Mouse (Mus musculus) skeletal muscle tissue, adult 2 months (tissue): ENCODE measurements around the gene Ptk6.

Experiments
- DNase-seq: peaks from one replicate; pipeline ENCODE4 v3.0.0-alpha.2; 2012; ENCODE audit warnings: low read depth, low spot score

Gene Ptk6

DNA sequence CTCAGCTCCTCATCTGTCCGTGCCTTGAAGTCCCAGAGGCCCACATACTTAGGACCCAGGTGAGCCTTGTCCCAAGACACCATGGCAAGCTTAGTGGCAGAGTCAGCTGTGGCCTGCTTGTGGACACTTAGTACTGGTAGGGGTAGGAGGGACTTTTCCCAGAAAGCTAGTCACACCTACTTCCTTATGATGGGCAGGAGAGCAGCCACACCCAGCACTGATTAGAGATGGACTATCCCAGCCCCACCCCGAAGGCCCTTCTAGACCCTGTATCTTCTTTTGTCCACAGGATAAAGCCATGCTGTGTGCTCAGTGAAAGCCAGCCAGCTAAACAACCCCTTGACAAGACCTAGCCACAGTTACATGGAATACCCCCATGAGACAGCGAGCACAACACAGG lies at the start of gene Ptk6:
Gene Ptk6, minus strand, starts transcription at position 368 of the 400 bp plus-strand sequence.
- DNase-seq, result no peak

DNA sequence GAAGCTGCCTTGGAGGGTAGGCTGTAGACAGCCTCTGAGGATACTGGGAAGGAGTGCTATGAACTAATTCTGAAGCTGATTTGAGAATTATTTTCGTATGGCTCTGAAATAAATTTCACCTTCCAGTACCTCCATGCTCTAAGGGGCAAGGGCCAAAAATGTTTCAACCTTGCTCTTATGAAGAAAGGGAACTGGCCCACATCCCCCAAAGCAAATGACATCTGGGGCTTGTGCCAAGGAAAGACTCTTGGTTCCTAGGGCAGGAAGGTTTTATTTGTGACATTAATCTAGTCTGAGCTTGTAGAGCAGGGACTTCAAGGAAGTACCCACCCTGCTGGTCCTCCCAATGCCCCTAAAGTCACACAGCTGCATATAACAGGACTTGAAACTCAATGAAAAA lies 49.3 kb upstream of the Ptk6 start:
- no peak for DNase-seq

DNA sequence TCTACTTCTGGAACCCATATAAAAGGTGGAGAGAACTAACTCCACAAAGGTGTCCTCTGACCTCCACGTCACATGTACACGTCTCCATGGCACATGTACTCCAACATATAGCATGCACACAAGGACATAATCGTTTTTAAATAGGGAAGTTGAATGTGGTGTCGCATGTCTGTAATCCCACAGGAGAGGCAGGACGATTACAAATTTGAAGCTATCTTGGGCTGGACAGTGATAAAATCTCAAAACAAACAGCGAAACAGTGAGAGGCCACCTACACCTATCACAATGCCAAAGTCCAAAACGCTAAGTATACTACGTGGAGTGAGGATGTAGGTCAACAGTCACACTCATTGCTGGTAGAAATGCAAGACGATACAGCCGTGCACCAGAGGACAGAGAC lies 46.6 kb upstream of the Ptk6 start:
- no peak for DNase-seq

GRCm38 (mm10) chr2:181245031-181245430 lies 42.4 kb upstream of the Ptk6 start:
- no peak for DNase-seq

- DNase-seq, result peak; percentile 40
These were observed 41.3 kb upstream of the Ptk6 start for GRCm38 (mm10) chr2:181243706-181244394.

DNA sequence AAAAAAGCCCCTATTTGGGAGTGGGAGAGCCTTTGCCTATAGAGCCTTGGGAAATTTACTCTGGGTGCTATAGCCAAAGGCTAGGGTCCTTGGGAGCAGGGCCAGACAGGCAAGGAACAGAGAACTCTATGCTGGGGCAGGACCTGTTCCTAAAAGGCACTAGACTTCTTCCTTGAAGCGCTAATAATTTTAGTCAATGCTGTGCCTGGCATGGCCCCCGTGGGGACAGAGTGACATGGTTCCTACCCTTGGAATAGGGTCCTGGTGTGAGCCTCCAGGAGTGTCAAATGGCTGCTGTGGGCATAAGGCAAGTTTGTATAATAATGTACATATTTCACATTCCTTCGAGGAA lies 39.7 kb upstream of the Ptk6 start:
- DNase-seq, result no peak

GRCm38 (mm10) chr2:181241602-181242313 lies 39.2 kb upstream of the Ptk6 start, which contains the start of gene Helz2:
Gene Helz2 (minus strand): TSS chr2:181242027.
- DNase-seq, result peak; percentile 54

- no peak for DNase-seq
These were observed 38.3 kb upstream of the Ptk6 start for GRCm38 (mm10) chr2:181240806-181241440.

- DNase-seq, result no peak
These were observed 36.7 kb upstream of the Ptk6 start for GRCm38 (mm10) chr2:181239261-181239660.

DNA sequence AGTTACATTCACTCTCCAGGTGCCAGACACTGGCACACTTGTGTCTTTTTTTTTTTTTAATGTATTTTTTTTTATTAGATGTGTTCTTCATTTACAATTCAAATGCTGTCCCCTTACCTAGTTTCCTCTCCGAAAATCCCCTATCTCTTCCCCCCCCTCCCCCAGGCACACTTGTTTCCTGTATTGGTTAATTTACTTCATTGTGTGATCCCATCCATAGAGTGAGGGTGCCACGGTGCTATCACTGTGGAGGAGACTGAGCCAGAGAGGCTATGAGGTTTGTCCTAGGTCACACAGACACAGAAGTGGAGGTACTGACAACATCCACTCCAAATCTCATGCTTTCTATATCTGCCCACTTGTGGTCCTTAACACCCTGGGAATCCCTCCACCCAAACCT lies 36.3 kb upstream of the Ptk6 start:
- DNase-seq, result no peak

DNA sequence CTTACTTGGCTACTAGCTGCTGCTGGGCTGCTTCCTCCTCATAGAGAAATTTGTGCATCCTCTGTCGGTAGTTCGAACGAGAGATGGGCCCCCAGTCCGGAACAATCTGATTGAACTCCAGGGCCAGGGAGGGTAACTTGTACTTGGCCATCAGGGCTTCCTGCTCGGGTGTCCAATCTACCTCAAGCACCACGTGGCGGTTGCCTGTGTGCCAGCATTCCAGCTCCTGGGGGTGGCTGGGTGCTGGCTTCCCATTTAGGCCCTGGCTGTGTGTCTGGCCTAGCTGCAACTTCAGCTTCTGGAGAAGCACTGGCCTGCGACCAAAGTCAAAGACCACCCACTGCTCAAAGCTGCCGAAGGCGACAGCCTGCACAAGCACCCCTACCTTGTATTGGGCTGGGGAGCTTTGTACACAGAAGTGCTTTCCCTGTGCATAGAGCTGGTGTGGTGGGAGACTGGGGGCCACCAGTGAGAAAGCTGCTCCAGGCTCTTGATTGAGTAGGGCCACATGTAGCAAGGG lies 35.6 kb upstream of the Ptk6 start:
- no peak for DNase-seq

DNA sequence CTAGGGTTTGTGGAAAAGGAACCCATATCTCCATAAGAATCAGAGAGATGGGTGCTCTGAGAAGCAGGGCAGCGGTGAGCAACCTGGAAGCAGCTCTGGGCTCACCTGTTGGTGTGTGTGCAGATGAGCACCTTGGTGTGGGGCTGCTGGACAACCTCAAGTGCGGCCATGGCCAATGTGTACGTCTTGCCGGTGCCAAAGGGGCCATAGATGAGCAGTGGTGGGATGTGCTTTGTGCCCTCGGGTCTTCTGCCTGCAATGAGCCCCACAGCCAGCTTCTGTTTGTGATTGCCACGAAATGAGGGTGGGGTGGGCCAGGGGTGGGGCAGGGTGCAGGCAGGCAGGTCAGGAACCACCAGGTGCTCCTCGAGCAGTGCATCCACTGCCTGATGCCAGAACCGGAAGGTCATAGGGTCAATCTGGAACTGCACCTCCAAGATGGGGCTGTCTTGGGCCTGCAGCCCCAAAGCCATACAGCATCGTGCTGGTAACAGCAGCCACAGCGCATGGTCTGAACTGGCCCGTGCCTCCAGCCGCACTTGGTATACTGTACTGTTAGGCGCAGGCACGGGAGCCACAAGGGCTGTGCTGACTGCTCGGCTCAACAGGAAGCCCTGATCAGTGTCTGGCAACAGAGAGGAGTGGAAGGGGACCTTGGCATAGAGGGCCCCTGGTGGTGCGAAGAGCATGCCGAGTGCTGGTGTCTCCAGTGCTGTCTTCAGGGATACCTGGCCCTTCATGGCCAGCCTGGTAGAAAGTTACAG lies 34.8 kb upstream of the Ptk6 start:
- no peak for DNase-seq

- no peak for DNase-seq
These were observed 33.3 kb upstream of the Ptk6 start for GRCm38 (mm10) chr2:181235681-181236566.

DNA sequence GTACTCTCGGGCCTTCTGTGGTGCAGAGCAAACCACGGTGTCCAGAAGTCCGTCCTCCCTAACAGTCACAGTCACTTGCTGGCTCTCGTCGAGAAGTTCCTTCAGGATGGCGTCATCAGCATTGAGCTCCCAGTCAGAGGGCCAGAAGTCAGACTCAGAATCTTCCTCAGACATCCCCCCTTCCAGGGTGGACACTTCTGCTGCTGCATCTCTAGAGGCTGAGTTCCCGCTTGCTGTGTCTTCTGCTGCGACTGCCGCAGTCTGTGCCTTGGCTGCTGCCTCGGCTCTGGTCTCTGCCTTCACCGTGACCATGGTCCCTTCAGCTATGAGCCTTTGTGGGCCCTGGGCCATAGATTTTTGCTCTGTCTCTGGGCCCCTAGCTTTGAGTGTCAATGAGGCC lies 32.1 kb upstream of the Ptk6 start:
- DNase-seq, result no peak

DNA sequence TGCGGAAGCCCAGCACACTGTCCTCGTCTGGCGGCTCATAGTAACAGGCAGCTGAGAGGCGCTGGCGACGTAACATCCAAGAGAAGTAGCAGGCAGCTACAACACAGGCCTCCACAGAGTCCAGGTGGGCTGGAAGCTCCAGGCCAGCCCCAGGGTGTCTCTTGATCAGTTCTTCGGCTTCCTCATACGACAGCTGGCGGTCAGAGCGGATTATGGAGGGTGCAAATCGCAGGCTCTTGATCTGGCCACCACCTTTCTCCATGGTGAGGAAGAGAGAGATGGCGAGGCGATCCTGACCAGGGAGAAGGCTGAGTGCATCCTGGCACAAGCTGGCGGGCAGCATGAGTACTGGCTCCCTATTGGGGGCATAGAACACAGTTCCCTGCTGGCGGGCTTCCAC lies 30.9 kb upstream of the Ptk6 start:
- DNase-seq, result no peak

- DNase-seq, result no peak
These were observed 28.6 kb upstream of the Ptk6 start for GRCm38 (mm10) chr2:181231171-181231570.

DNA sequence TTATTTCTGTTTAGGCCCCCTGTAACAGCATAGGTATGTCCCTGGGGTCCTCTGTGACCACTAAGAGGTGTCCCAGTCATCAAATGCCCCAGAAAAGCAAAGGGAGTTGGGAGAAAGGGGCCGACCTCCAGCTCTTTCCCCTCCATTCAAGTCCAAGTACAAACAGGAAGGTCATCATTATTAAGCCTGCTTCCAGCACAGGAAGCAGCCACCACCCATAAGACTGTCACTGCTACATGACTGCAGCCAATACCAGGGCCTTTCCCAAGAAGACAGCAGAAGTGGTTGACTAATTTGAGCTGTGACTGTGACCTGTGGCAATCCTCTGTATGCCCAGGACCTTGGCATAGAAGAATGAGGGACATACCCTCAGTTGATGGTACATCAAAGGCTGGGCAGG lies 25.7 kb upstream of the Ptk6 start:
- no peak for DNase-seq

DNA sequence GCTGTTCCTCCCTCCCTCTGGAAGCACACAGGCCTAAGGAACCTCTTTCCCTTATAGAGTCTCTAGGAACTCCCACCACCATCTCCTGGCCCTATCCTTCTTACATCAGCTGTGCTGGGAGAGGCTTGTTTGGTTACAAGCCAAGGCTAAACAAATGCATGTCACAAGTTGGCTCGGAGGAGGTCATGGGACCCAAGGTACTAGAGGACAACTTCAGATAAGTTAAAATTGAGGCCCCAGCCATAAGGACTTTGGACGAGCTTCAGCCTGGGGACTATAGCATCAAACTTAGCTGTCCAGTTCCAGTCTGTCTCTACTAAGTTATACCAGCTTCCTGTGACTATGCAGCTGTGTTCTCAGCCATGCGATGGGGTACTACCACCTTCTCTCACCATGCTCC lies 24.5 kb upstream of the Ptk6 start:
- DNase-seq, result no peak

DNA sequence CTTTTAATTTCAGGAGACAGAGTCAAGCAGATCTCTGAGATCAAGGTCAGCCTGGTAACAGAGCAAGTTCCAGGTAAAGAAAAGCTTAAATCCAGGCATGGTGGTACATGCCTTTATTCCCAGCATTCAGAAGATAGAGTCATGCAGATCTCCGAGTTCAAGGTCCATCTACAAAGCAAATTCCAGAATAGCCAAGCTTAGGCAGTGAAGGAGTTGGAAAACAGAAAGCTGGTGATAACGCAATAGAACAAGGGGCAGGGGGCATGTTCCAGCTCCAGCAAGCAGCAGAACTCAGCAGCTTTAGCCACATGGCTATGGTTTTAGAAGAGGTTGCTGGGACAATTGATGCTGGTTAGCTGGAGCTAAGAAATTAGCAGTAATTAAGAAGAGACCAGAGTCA lies 22.4 kb upstream of the Ptk6 start:
- no peak for DNase-seq

- no peak for DNase-seq
These were observed 17.8 kb upstream of the Ptk6 start for GRCm38 (mm10) chr2:181220361-181220760.
